Mouse (Mus musculus) spleen, adult 2 months (tissue): Measurements from ENCODE around the gene Igsf21.

ENCODE experiments used
- CTCF ChIP-seq: fragments of 200-500 bp; IDR thresholded peaks from 2 replicates; pipeline ENCODE4 v1.5.1; 2011; ENCODE audit warnings: mild to moderate bottlenecking, inconsistent platforms; ENCODE audit not compliant: insufficient read depth, insufficient read length, insufficient replicate concordance; ENCODE audit errors: extremely low read depth
- POLR2A ChIP-seq: fragments of 200-500 bp; IDR thresholded peaks from 2 replicates; pipeline ENCODE4 v1.6.1; 2011; ENCODE audit warnings: low read depth, low read length, inconsistent platforms

DNA sequence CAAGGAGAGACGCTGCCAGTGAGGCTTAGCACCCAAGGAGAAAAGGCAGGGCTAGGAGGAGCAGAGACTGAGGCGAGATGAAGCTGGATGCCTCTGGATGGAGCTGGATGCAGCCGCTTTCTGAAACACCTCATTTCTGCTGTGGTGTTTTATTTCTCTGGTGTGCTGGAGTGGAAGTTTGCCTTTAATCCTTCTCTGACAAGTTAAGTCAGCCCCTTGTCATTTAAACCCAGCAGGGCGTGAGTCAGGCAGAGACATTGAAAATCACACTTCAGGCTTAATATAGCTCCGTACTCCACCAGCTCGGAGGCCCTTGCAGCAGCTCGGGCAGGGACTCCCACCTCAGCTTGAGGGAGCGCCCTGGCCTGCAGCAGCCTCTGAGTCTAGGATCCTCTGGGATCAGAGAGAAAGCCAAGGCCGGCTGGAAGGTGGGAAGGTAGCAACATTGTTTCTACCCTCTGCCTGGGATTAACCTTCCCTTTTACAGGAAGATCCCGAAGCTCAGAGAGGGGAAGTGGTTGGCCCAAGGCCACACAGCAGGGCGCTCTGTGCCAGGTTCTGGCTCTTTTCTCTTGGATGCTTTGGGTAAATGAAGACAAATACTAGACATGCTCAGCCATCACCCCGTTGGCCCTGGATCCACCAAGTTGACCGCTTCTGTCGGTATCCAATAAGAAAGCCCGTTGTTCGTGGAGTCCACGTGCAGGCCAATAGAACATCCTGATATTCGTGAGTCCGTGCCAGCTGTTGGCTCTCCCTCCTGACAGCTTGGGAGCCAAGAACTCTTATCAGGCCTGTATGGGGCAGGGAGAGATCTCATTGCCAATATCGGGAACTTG, 98.5 kb downstream of the Igsf21 start:
- TF ChIP-seq CTCF (no peak), POLR2A (no peak)
